ENCODE assay signal across 13 mouse cellular contexts in the genomic region with DNA sequence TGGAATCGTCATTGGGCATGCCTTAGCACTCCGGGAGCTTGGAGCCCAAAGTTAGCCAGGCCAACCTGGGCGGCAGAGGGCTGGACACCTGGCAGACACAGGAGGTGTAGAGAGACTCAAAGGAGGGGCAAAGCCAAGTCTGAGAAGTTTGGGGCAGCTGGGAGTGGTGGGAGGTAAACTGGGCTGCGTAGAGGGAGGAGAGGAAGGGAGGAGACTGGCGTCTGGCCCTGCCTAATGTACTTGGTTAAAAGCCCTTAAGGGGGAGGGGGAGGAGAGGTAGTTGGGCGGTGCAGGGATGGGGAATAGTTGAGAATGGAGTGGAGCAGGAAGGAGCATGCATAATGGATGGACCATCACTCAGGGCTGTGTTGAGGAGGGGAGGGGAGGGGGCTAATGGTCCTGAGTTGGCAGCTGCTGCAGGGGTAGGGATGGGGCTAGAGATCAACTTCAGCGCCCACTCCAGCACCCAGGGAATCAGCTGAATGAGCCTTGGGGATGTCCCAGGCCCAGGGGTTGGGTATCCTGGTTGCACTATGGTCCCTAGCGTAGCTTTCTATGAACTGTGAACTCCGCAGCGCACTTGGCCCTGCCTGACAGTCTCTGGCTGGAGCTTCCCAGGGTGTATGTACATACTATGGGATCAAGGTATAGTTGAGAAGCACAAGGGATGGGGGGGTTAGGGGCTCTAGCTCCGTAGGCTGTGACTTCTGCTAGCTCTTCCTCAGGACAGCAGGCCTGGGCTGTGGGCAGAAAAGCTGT. TPM values are rescaled to one million over a fixed set of nuclear protein-coding genes. Genes with fewer than 3 reads are reported as not detected.
DNase-seq lines count a peak whose midpoint lies in the region; ATAC-seq lines count a peak whose summit lies in the region.
"Had no signal": no experiment of that assay in that cellular context is flagged by ENCODE, and none has a peak within 500 bp of the region (broad histone marks: within the 10 kb centered on the region; RNA-seq: fewer than 3 reads in every experiment).

No protein-coding gene starts in this region.

- peaks cover 60% of the 10 kb centered on the region for H3K27me3 ChIP-seq in forebrain, embryonic 10.5 days (ENCODE audit: poor library complexity, severe bottlenecking)
- peaks cover 13% of the 10 kb centered on the region for H3K27me3 ChIP-seq in forebrain, embryonic 11.5 days (ENCODE audit: control insufficient read depth, insufficient read depth, low read length)
- H3K27me3 ChIP-seq in embryonic facial prominence, embryonic 12.5 days = peaks cover 44% of the 10 kb centered on the region
- peaks cover 21% of the 10 kb centered on the region for H3K27me3 ChIP-seq in intestine, embryonic 15.5 days (replicated peaks)

- H3K36me3 ChIP-seq in forebrain, embryonic 10.5 days (replicated peaks) = no peaks in the 10 kb centered on the region
- no peaks in the 10 kb centered on the region for H3K36me3 ChIP-seq in forebrain, embryonic 11.5 days (ENCODE audit: control insufficient read depth, insufficient read depth, low read length)
- H3K36me3 ChIP-seq in embryonic facial prominence, embryonic 12.5 days = no peaks in the 10 kb centered on the region
- H3K36me3 ChIP-seq in intestine, embryonic 15.5 days = no peaks in the 10 kb centered on the region

- intact Hi-C loops in heart, postnatal 14 days (cut with DNase I) = no loop called here

- no peak overlapping the region for H3K4me2 ChIP-seq in forebrain, embryonic 11.5 days (ENCODE audit: low read depth, low read length, severe bottlenecking)
- H3K4me2 ChIP-seq in embryonic facial prominence, embryonic 12.5 days (replicated peaks) = no peak overlapping the region
- no peak overlapping the region for H3K4me2 ChIP-seq in intestine, embryonic 15.5 days (replicated peaks)

- H3K9me3 ChIP-seq in forebrain, embryonic 10.5 days = no peaks in the 10 kb centered on the region
- no peaks in the 10 kb centered on the region for H3K9me3 ChIP-seq in forebrain, embryonic 11.5 days (ENCODE audit: control insufficient read depth, low read length)
- H3K9me3 ChIP-seq in embryonic facial prominence, embryonic 12.5 days = no peaks in the 10 kb centered on the region
- H3K9me3 ChIP-seq in intestine, embryonic 15.5 days = no peaks in the 10 kb centered on the region

- no peak overlapping the region for H3K9ac ChIP-seq in forebrain, embryonic 11.5 days (ENCODE audit: low read length)
- H3K9ac ChIP-seq in embryonic facial prominence, embryonic 12.5 days = no peak overlapping the region; the same call in 1 of the 2 replicates
- H3K9ac ChIP-seq in intestine, embryonic 15.5 days = no peak overlapping the region

- peaks cover 46% of the 10 kb centered on the region for H3K4me1 ChIP-seq in forebrain, embryonic 10.5 days
- H3K4me1 ChIP-seq in forebrain, embryonic 11.5 days (replicated peaks; ENCODE audit: control insufficient read depth, insufficient read depth, low read length) = peaks cover 9% of the 10 kb centered on the region; the same call in 1 of the 2 replicates
- H3K4me1 ChIP-seq in embryonic facial prominence, embryonic 12.5 days = peaks cover 8% of the 10 kb centered on the region
- H3K4me1 ChIP-seq in intestine, embryonic 15.5 days (replicated peaks) = peaks cover 9% of the 10 kb centered on the region

- peak overlapping the region; percentile 4; the same call in 1 of the 2 replicates for H3K4me3 ChIP-seq in forebrain, embryonic 10.5 days
- no peak overlapping the region for H3K4me3 ChIP-seq in forebrain, embryonic 11.5 days (ENCODE audit: low read depth, low read length)
- no peak overlapping the region for H3K4me3 ChIP-seq in embryonic facial prominence, embryonic 12.5 days
- no peak overlapping the region for H3K4me3 ChIP-seq in intestine, embryonic 15.5 days (replicated peaks)

- DNase-seq in forebrain, embryonic 10.5 days (ENCODE audit: extremely low spot score, low spot score) = no peak
- DNase-seq in forebrain, embryonic 11.5 days (ENCODE audit: low spot score) = no peak
- DNase-seq in R1 (ENCODE audit: low read depth, low spot score) = peak; percentile 37
- DNase-seq in mesoderm, embryonic 11.5 days (ENCODE audit: low read depth, low spot score) = peak; percentile 59
- DNase-seq in heart, postnatal 14 days = no peak
- no peak for DNase-seq in left cerebral cortex, adult 8-10 months (ENCODE audit: low spot score in 2 of 2)
- DNase-seq: gastrocnemius, postnatal 25 days; heart, postnatal 4 days; kidney, postnatal 14 days; lung, postnatal 10 days had no signal

- no peak; the same call in 1 of the 2 replicates for ATAC-seq in forebrain, embryonic 11.5 days (replicated peaks; ENCODE audit: low FRiP score)
- peak; percentile 17; the same call in 1 of the 2 replicates for ATAC-seq in embryonic facial prominence, embryonic 12.5 days (ENCODE audit: insufficient number of reproducible peaks, insufficient read depth, low FRiP score, low TSS enrichment)
- ATAC-seq in intestine, embryonic 15.5 days = no peak

- no peak overlapping the region for H3K27ac ChIP-seq in forebrain, embryonic 10.5 days
- H3K27ac ChIP-seq in forebrain, embryonic 11.5 days (ENCODE audit: low read depth, low read length) = no peak overlapping the region
- H3K27ac ChIP-seq in embryonic facial prominence, embryonic 12.5 days = no peak overlapping the region
- no peak overlapping the region for H3K27ac ChIP-seq in intestine, embryonic 15.5 days

- WGBS in forebrain, embryonic 10.5 days = 56% methylated on average over 11 of the region's 11 CpGs
- 58% methylated on average over 11 of the region's 11 CpGs for WGBS in forebrain, embryonic 11.5 days
- WGBS in embryonic facial prominence, embryonic 12.5 days = 52% methylated on average over 11 of the region's 11 CpGs
- 72% methylated on average over 11 of the region's 11 CpGs for WGBS in intestine, embryonic 15.5 days

RNA-seq across cellular contexts. Expression of a gene that starts 1.9 kb away (rescaled TPM):
- polyA plus RNA-seq in forebrain, embryonic 10.5 days (2016; fragmentation: Nextera tagmentation; extraction: Ambion mirVana) = 11.7 and 13.2 TPM in 2 replicates
- 11.7 and 14.0 TPM in 2 replicates for polyA plus RNA-seq in forebrain, embryonic 11.5 days (2014; fragmentation: Nextera tagmentation; extraction: Ambion mirVana)
- polyA plus RNA-seq in embryonic facial prominence, embryonic 12.5 days (2016; fragmentation: Nextera tagmentation; extraction: Ambion mirVana) = 23.2 and 25.0 TPM in 2 replicates
- 3.9 and 4.6 TPM in 2 replicates for polyA plus RNA-seq in intestine, embryonic 15.5 days (2015; fragmentation: Nextera tagmentation; extraction: Ambion mirVana)
- total RNA-seq in heart, postnatal 14 days (2021) = 1 to 10 TPM; 4.0 to 4.4 TPM
- total RNA-seq in left cerebral cortex, adult 8-10 months (2022) = 100 to 1,000 TPM; 117 to 126 (median 123) TPM
- total RNA-seq: neutrophil, adult 5-6 weeks had no signal

RNA-seq across cellular contexts. Expression of a gene that starts 56.3 kb away (rescaled TPM):
- 86.0 and 87.4 TPM in 2 replicates for polyA plus RNA-seq in forebrain, embryonic 10.5 days (2016; fragmentation: Nextera tagmentation; extraction: Ambion mirVana)
- 95.7 and 96.1 TPM in 2 replicates for polyA plus RNA-seq in forebrain, embryonic 11.5 days (2014; fragmentation: Nextera tagmentation; extraction: Ambion mirVana)
- polyA plus RNA-seq in embryonic facial prominence, embryonic 12.5 days (2016; fragmentation: Nextera tagmentation; extraction: Ambion mirVana) = 103 and 105 TPM in 2 replicates
- 33.8 and 38.6 TPM in 2 replicates for polyA plus RNA-seq in intestine, embryonic 15.5 days (2015; fragmentation: Nextera tagmentation; extraction: Ambion mirVana)
- total RNA-seq in heart, postnatal 14 days (2021) = 10 to 100 TPM; 37.7 to 42.6 TPM
- 1 to 10 TPM; 3.9 to 5.5 (median 5.2) TPM for total RNA-seq in left cerebral cortex, adult 8-10 months (2022)
- total RNA-seq: neutrophil, adult 5-6 weeks had no signal

Comparison
In these comparisons a context has a peak if more than half of its experiments do, and no peak if none do; other contexts are left out.
1. DNase-seq: peak in R1 (single experiment) and mesoderm, embryonic 11.5 days (single experiment); none in forebrain, embryonic 10.5 days (single experiment), forebrain, embryonic 11.5 days (single experiment), heart, postnatal 14 days (0 of 2) and left cerebral cortex, adult 8-10 months (0 of 2).